Mouse (Mus musculus): ENCODE measurements around the gene Pip4k2a. TPM values are rescaled to one million over a fixed set of nuclear protein-coding genes. Genes with fewer than 3 reads are reported as not detected.

Pip4k2a gene
- polyA plus RNA-seq, 1 experiment from 2014 or later = 10.1 TPM

DNA sequence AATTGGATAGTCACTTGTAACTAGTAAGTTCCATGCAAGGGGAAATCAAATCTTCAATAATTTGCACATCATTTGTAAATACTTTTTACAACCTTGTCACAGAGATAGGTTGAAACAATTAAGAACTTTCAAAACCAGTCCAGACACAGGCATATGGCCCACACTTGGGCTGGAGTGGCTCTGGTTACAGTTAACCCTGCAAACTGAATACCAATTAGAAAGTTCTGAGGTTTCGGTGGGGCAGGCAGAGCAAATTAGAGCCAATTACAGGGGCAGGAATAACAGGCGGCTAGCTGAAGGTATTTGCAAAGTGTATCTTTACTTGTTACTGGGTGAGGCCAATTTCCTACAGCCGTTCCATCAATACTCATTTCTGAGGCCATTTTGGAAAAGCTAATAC, 84.3 kb downstream of the Pip4k2a start:
- Histone ChIP-seq H3K27ac (ENCODE audit: low read depth) (no peak overlapping the region), H3K4me3 (ENCODE audit: low read depth, low read length) (no peak overlapping the region), H3K4me2 (ENCODE audit: low read length) (no peak overlapping the region), H3K4me1 (replicated peaks; ENCODE audit: control insufficient read depth, insufficient read depth, low read length) (peaks cover 8% of the 10 kb centered on the region; the same call in 1 of the 2 replicates), H3K9ac (ENCODE audit: low read length) (no peak overlapping the region), H3K36me3 (ENCODE audit: control insufficient read depth, insufficient read depth, low read length) (no peaks in the 10 kb centered on the region), H3K9me3 (ENCODE audit: control insufficient read depth, low read length) (no peaks in the 10 kb centered on the region), H3K27me3 (replicated peaks; ENCODE audit: control insufficient read depth, insufficient read depth, low read length) (no peaks in the 10 kb centered on the region)
- no peak for ATAC-seq (replicated peaks; ENCODE audit: low FRiP score, low TSS enrichment, low read depth)
- WGBS = 80% methylated on average over 3 of the region's 3 CpGs
- DNase-seq (ENCODE audit: low spot score) = no peak

- H3K27me3 ChIP-seq (replicated peaks; ENCODE audit: control insufficient read depth, insufficient read depth, low read length) = no peaks in the 10 kb centered on the region
- peaks cover 13% of the 10 kb centered on the region; the same call in 1 of the 2 replicates for H3K4me1 ChIP-seq (replicated peaks; ENCODE audit: control insufficient read depth, insufficient read depth, low read length)
- no peak overlapping the region for H3K27ac ChIP-seq (ENCODE audit: low read depth)
- no peaks in the 10 kb centered on the region for H3K36me3 ChIP-seq (ENCODE audit: control insufficient read depth, insufficient read depth, low read length)
- H3K9ac ChIP-seq (ENCODE audit: low read length) = no peak overlapping the region
- no peak overlapping the region for H3K4me3 ChIP-seq (ENCODE audit: low read depth, low read length)
- ATAC-seq (replicated peaks; ENCODE audit: low FRiP score, low TSS enrichment, low read depth) (no peak), DNase-seq (ENCODE audit: low spot score) (no peak)
- no peaks in the 10 kb centered on the region for H3K9me3 ChIP-seq (ENCODE audit: control insufficient read depth, low read length)
- H3K4me2 ChIP-seq (ENCODE audit: low read length) = no peak overlapping the region
- WGBS = 88% methylated on average over 6 of the region's 6 CpGs
These were observed 86.5 kb downstream of the Pip4k2a start for GRCm38 (mm10) chr2:18911251-18911934.

- H3K9ac ChIP-seq (ENCODE audit: low read length) = no peak overlapping the region
- no peak overlapping the region for H3K4me3 ChIP-seq (ENCODE audit: low read depth, low read length)
- 80% methylated on average over 6 of the region's 6 CpGs for WGBS
- H3K36me3 ChIP-seq (ENCODE audit: control insufficient read depth, insufficient read depth, low read length) = no peaks in the 10 kb centered on the region
- no peaks in the 10 kb centered on the region for H3K9me3 ChIP-seq (ENCODE audit: control insufficient read depth, low read length)
- no peak overlapping the region for H3K4me2 ChIP-seq (ENCODE audit: low read length)
- peaks cover 5% of the 10 kb centered on the region; the same call in 1 of the 2 replicates for H3K4me1 ChIP-seq (replicated peaks; ENCODE audit: control insufficient read depth, insufficient read depth, low read length)
- DNase-seq (ENCODE audit: low spot score) = no peak
- no peaks in the 10 kb centered on the region for H3K27me3 ChIP-seq (replicated peaks; ENCODE audit: control insufficient read depth, insufficient read depth, low read length)
- ATAC-seq (replicated peaks; ENCODE audit: low FRiP score, low TSS enrichment, low read depth) = no peak
- no peak overlapping the region for H3K27ac ChIP-seq (ENCODE audit: low read depth)
These were observed 87.7 kb downstream of the Pip4k2a start for GRCm38 (mm10) chr2:18910209-18910608.

GRCm38 (mm10) chr2:18909713-18910112, 88.2 kb downstream of the Pip4k2a start:
- no peak overlapping the region for H3K4me2 ChIP-seq (ENCODE audit: low read length)
- no peak for DNase-seq (ENCODE audit: low spot score)
- WGBS = 80% methylated on average over 6 of the region's 6 CpGs

DNA sequence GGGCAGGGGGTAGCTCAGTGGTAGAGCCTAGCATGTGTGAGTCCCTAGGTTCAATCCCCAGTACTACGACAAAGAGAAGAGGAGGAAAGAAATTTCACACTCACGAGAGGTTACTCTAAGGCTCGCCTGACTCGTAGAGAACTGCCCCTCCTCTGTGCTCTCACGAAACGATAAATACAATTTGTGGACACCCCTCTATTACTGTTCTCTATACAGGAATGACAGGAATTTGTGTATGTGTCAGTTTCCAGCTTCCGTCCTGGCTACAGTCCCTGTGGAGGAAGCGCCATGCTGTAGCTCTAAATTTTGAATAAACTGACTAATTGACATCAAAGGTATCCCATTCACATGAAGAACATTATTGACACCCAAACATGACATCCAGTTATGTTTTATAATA, 90.7 kb downstream of the Pip4k2a start:
- WGBS = 44% methylated on average over 8 of the region's 8 CpGs
- no peak for ATAC-seq (replicated peaks; ENCODE audit: low FRiP score, low TSS enrichment, low read depth)

More at GRCm38 (mm10) chr2:18909713-18910112, 88.2 kb downstream of the Pip4k2a start:
- Histone ChIP-seq H3K36me3 (ENCODE audit: control insufficient read depth, insufficient read depth, low read length) (no peaks in the 10 kb centered on the region), H3K9me3 (ENCODE audit: control insufficient read depth, low read length) (no peaks in the 10 kb centered on the region), H3K4me1 (replicated peaks; ENCODE audit: control insufficient read depth, insufficient read depth, low read length) (peaks cover 5% of the 10 kb centered on the region; the same call in 1 of the 2 replicates), H3K27me3 (replicated peaks; ENCODE audit: control insufficient read depth, insufficient read depth, low read length) (no peaks in the 10 kb centered on the region), H3K4me3 (ENCODE audit: low read depth, low read length) (no peak overlapping the region), H3K27ac (ENCODE audit: low read depth) (no peak overlapping the region), H3K9ac (ENCODE audit: low read length) (no peak overlapping the region)
- ATAC-seq (replicated peaks; ENCODE audit: low FRiP score, low TSS enrichment, low read depth) = no peak

DNA sequence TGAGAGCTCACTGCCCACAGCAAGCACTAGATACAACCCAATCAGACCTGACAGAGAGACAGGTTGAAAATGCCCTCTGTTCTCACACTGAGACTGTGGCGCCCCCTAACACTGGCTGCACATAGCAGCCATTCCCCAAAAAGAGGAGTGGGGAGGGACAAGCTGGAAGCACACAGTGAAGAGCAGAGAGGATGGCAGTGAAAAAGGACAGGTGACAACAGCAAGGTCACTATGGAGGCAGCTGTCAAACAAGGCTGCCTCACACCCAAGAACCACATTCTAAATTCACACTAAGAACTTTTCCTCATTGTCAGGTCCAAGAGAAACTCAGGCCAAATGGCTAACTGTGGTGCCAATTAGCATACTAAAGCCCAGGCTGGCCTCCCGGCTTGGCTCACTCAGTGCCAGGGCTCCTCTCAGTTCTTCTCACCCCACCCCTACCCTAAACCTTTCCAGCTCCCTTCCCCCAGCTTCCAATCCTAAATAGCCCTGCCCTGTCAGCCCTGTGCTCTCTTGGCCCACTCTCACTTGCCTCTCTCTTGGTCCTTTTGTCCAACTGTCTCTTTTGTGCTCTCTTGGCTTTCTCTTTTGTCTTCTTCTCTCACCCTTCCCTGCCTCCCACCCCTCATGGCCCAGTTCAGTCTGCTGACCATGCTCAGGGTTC, 91.4 kb downstream of the Pip4k2a start:
- no peaks in the 10 kb centered on the region for H3K9me3 ChIP-seq (ENCODE audit: control insufficient read depth, low read length)
- no peak overlapping the region for H3K9ac ChIP-seq (ENCODE audit: low read length)
- ATAC-seq (replicated peaks; ENCODE audit: low FRiP score, low TSS enrichment, low read depth) = no peak
- no peak for DNase-seq (ENCODE audit: low spot score)
- H3K4me1 ChIP-seq (replicated peaks; ENCODE audit: control insufficient read depth, insufficient read depth, low read length) = peaks cover 5% of the 10 kb centered on the region; the same call in 1 of the 2 replicates
- H3K27ac ChIP-seq (ENCODE audit: low read depth) = no peak overlapping the region
- H3K4me3 ChIP-seq (ENCODE audit: low read depth, low read length) = no peak overlapping the region
- H3K36me3 ChIP-seq (ENCODE audit: control insufficient read depth, insufficient read depth, low read length) = no peaks in the 10 kb centered on the region
- 64% methylated on average over 2 of the region's 2 CpGs for WGBS
- H3K27me3 ChIP-seq (replicated peaks; ENCODE audit: control insufficient read depth, insufficient read depth, low read length) = no peaks in the 10 kb centered on the region
- H3K4me2 ChIP-seq (ENCODE audit: low read length) = no peak overlapping the region

More for the DNA sequence above, 90.7 kb downstream of the Pip4k2a start:
- Histone ChIP-seq H3K36me3 (ENCODE audit: control insufficient read depth, insufficient read depth, low read length) (no peaks in the 10 kb centered on the region), H3K9me3 (ENCODE audit: control insufficient read depth, low read length) (no peaks in the 10 kb centered on the region), H3K27me3 (replicated peaks; ENCODE audit: control insufficient read depth, insufficient read depth, low read length) (no peaks in the 10 kb centered on the region), H3K4me3 (ENCODE audit: low read depth, low read length) (no peak overlapping the region), H3K9ac (ENCODE audit: low read length) (no peak overlapping the region), H3K4me1 (replicated peaks; ENCODE audit: control insufficient read depth, insufficient read depth, low read length) (peaks cover 5% of the 10 kb centered on the region; the same call in 1 of the 2 replicates), H3K4me2 (ENCODE audit: low read length) (no peak overlapping the region), H3K27ac (ENCODE audit: low read depth) (no peak overlapping the region)
- DNase-seq (ENCODE audit: low spot score) = no peak

GRCm38 (mm10) chr2:18903301-18904068, 94.4 kb downstream of the Pip4k2a start:
- Histone ChIP-seq H3K9ac (ENCODE audit: low read length) (no peak overlapping the region), H3K27ac (ENCODE audit: low read depth) (no peak overlapping the region), H3K36me3 (ENCODE audit: control insufficient read depth, insufficient read depth, low read length) (no peaks in the 10 kb centered on the region), H3K27me3 (replicated peaks; ENCODE audit: control insufficient read depth, insufficient read depth, low read length) (no peaks in the 10 kb centered on the region), H3K4me3 (ENCODE audit: low read depth, low read length) (no peak overlapping the region), H3K4me2 (ENCODE audit: low read length) (no peak overlapping the region), H3K4me1 (replicated peaks; ENCODE audit: control insufficient read depth, insufficient read depth, low read length) (peaks cover 7% of the 10 kb centered on the region), H3K9me3 (ENCODE audit: control insufficient read depth, low read length) (no peaks in the 10 kb centered on the region)
- ATAC-seq (replicated peaks; ENCODE audit: low FRiP score, low TSS enrichment, low read depth) (no peak), DNase-seq (ENCODE audit: low spot score) (no peak)
- WGBS = 81% methylated on average over 9 of the region's 9 CpGs

GRCm38 (mm10) chr2:18901133-18901532, 96.8 kb downstream of the Pip4k2a start:
- H3K4me2 ChIP-seq (ENCODE audit: low read length) = no peak overlapping the region
- H3K9ac ChIP-seq (ENCODE audit: low read length) = no peak overlapping the region
- DNase-seq (ENCODE audit: low spot score) = no peak
- WGBS = 94% methylated on average over 4 of the region's 4 CpGs
- no peaks in the 10 kb centered on the region for H3K27me3 ChIP-seq (replicated peaks; ENCODE audit: control insufficient read depth, insufficient read depth, low read length)
- H3K9me3 ChIP-seq (ENCODE audit: control insufficient read depth, low read length) = no peaks in the 10 kb centered on the region
- H3K27ac ChIP-seq (ENCODE audit: low read depth) = no peak overlapping the region
- no peak overlapping the region for H3K4me3 ChIP-seq (ENCODE audit: low read depth, low read length)
- no peak for ATAC-seq (replicated peaks; ENCODE audit: low FRiP score, low TSS enrichment, low read depth)
- no peaks in the 10 kb centered on the region for H3K36me3 ChIP-seq (ENCODE audit: control insufficient read depth, insufficient read depth, low read length)
- peaks cover 21% of the 10 kb centered on the region for H3K4me1 ChIP-seq (replicated peaks; ENCODE audit: control insufficient read depth, insufficient read depth, low read length)

Data from intestine, embryonic 14.5 days (tissue).